Mouse (Mus musculus) intestine, embryonic 14.5 days (tissue): ENCODE data around the gene Slco4a1. TPM values are rescaled to one million over a fixed set of nuclear protein-coding genes. Genes with fewer than 3 reads are reported as not detected.

ENCODE experiments used
- ATAC-seq: fragments of 200-750 bp; cut with Nextera tagmentation; replicated peaks from 2 replicates; pipeline ENCODE4 v1.8.0; 2017; ENCODE audit warnings: low read depth, moderate number of reproducible peaks, moderate TSS enrichment, moderate library complexity; ENCODE audit not compliant: low FRiP score, low TSS enrichment
- DNase-seq: peaks from one replicate; pipeline ENCODE4 v3.0.0-alpha.2; 2018; ENCODE audit warnings: low spot score
- H3K27ac ChIP-seq: fragments of 300-500 bp; sonication (generic); 2 replicates; pipeline ENCODE4 v1.5.1; 2014; ENCODE audit warnings: low read depth, mild to moderate bottlenecking, control low read depth
- H3K27me3 ChIP-seq: fragments of 300-500 bp; sonication (generic); replicated peaks from 2 replicates; pipeline ENCODE4 v1.6.1; 2014; ENCODE audit warnings: low read length, control low read depth; ENCODE audit not compliant: control insufficient read depth, insufficient read depth
- H3K36me3 ChIP-seq: fragments of 300-500 bp; sonication (generic); 2 replicates; pipeline ENCODE4 v1.6.1; 2014; ENCODE audit warnings: low read length, control low read depth; ENCODE audit not compliant: control insufficient read depth, insufficient read depth
- H3K4me1 ChIP-seq: fragments of 300-500 bp; sonication (generic); replicated peaks from 2 replicates; pipeline ENCODE4 v1.6.1; 2014; ENCODE audit warnings: low read length, control low read depth, mixed read lengths; ENCODE audit not compliant: control insufficient read depth, insufficient read depth
- H3K4me2 ChIP-seq: fragments of 300-500 bp; sonication (generic); 2 replicates; pipeline ENCODE4 v1.6.1; 2014; ENCODE audit warnings: low read length
- H3K4me3 ChIP-seq: fragments of 300-500 bp; sonication (generic); 2 replicates; pipeline ENCODE4 v1.5.1; 2014; ENCODE audit warnings: low read depth, low read length, control low read depth, mixed read lengths
- H3K9ac ChIP-seq: fragments of 300-500 bp; sonication (generic); 2 replicates; pipeline ENCODE4 v1.6.1; 2014; ENCODE audit warnings: mild to moderate bottlenecking, low read length
- H3K9me3 ChIP-seq: fragments of 300-500 bp; sonication (generic); 2 replicates; pipeline ENCODE4 v1.6.1; 2016; ENCODE audit warnings: low read length, control low read depth; ENCODE audit not compliant: control insufficient read depth
- WGBS: fragments of 180-500 bp; shearing (Covaris S2); extraction: QIAGEN DNeasy Blood & Tissue Kit; methylation state at CpG from one replicate; pipeline ENCODE4 v1.1.7; 2014; 5-methylcytosine and 5-hydroxymethylcytosine counted together
- polyA plus RNA-seq: library from polyadenylated mRNA; unstranded; fragments of >200 nt; fragmentation: Nextera tagmentation; extraction: Ambion mirVana; gene quantifications from 2 replicates; pipeline ENCODE4 v1.2.1, GENCODE M21; 2014

Slco4a1 gene
- polyA plus RNA-seq, 1 experiment from 2014 or later: 2.3 TPM

- no peaks in the 10 kb centered on the region for H3K4me1 ChIP-seq
- no peak overlapping the region for H3K4me3 ChIP-seq
- ATAC-seq (no peak), DNase-seq (no peak)
- 94% methylated on average over 3 of the region's 3 CpGs for WGBS
- no peak overlapping the region for H3K27ac ChIP-seq
- H3K9me3 ChIP-seq: no peaks in the 10 kb centered on the region
- H3K36me3 ChIP-seq: no peaks in the 10 kb centered on the region
- no peak overlapping the region for H3K9ac ChIP-seq
- no peak overlapping the region for H3K4me2 ChIP-seq
- H3K27me3 ChIP-seq: no peaks in the 10 kb centered on the region; the same call in 1 of the 2 replicates
Measured at GRCm38 (mm10) chr2:180474864-180475263, 18.8 kb downstream of the Slco4a1 start.

GRCm38 (mm10) chr2:180482274-180482673, 26.2 kb downstream of the Slco4a1 start:
- 14% methylated on average over 16 of the region's 16 CpGs for WGBS
- H3K9ac ChIP-seq: no peak overlapping the region
- H3K27me3 ChIP-seq: no peaks in the 10 kb centered on the region; the same call in none of the 2 replicates
- H3K36me3 ChIP-seq: no peaks in the 10 kb centered on the region
- DNase-seq (no peak), ATAC-seq (no peak)
- H3K4me2 ChIP-seq: no peak overlapping the region
- no peaks in the 10 kb centered on the region for H3K9me3 ChIP-seq
- H3K27ac ChIP-seq: no peak overlapping the region
- H3K4me1 ChIP-seq: no peaks in the 10 kb centered on the region
- H3K4me3 ChIP-seq: no peak overlapping the region

GRCm38 (mm10) chr2:180484882-180485281, 28.8 kb downstream of the Slco4a1 start:
- Histone ChIP-seq H3K4me1 (no peaks in the 10 kb centered on the region), H3K36me3 (no peaks in the 10 kb centered on the region), H3K9ac (no peak overlapping the region), H3K4me2 (no peak overlapping the region), H3K4me3 (no peak overlapping the region), H3K27me3 (peaks cover 7% of the 10 kb centered on the region), H3K9me3 (no peaks in the 10 kb centered on the region), H3K27ac (no peak overlapping the region)
- 56% methylated on average over 4 of the region's 4 CpGs for WGBS
- DNase-seq (no peak), ATAC-seq (no peak)

- H3K4me3 ChIP-seq: no peak overlapping the region
- H3K36me3 ChIP-seq: no peaks in the 10 kb centered on the region
- DNase-seq (no peak), ATAC-seq (no peak)
- no peak overlapping the region for H3K27ac ChIP-seq
- H3K9me3 ChIP-seq: no peaks in the 10 kb centered on the region
- H3K9ac ChIP-seq: no peak overlapping the region
- H3K27me3 ChIP-seq: peaks cover 7% of the 10 kb centered on the region
- 66% methylated on average over 3 of the region's 3 CpGs for WGBS
- H3K4me2 ChIP-seq: no peak overlapping the region
- no peaks in the 10 kb centered on the region for H3K4me1 ChIP-seq
Measured at GRCm38 (mm10) chr2:180485306-180485705, 29.3 kb downstream of the Slco4a1 start.

GRCm38 (mm10) chr2:180488210-180488751, 32.2 kb downstream of the Slco4a1 start:
- no peak for ATAC-seq

GRCm38 (mm10) chr2:180495906-180496305, 39.9 kb downstream of the Slco4a1 start:
- no peak overlapping the region for H3K4me2 ChIP-seq

More at GRCm38 (mm10) chr2:180488210-180488751, 32.2 kb downstream of the Slco4a1 start:
- H3K4me3 ChIP-seq: no peak overlapping the region
- H3K36me3 ChIP-seq: no peaks in the 10 kb centered on the region
- H3K27me3 ChIP-seq: 0 out of 2 replicates have a peak, but pooled peaks cover 7% of the 10 kb centered on the region
- DNase-seq: no peak
- no peaks in the 10 kb centered on the region for H3K9me3 ChIP-seq
- no peaks in the 10 kb centered on the region for H3K4me1 ChIP-seq
- WGBS: 23% methylated on average over 17 of the region's 17 CpGs
- peak overlapping the region; percentile 26 for H3K4me2 ChIP-seq
- no peak overlapping the region for H3K9ac ChIP-seq
- H3K27ac ChIP-seq: no peak overlapping the region

GRCm38 (mm10) chr2:180499741-180500140, 43.7 kb downstream of the Slco4a1 start, which contains the start of gene Ntsr1:
Gene Ntsr1, plus strand, starts transcription at chr2:180499976.
- ATAC-seq: no peak; the same call in 1 of the 2 replicates
- peak; percentile 69 for DNase-seq
- Histone ChIP-seq H3K9ac (peak within 1 kb of the TSS; percentile 55), H3K4me3 (peak within 1 kb of the TSS; percentile 39), H3K27me3 (peaks cover 22% of the 10 kb centered on the region), H3K4me1 (peaks cover 38% of the 10 kb centered on the region), H3K4me2 (peak within 1 kb of the TSS; percentile 73), H3K27ac (peak within 1 kb of the TSS; percentile 85), H3K36me3 (no peaks in the 10 kb centered on the region), H3K9me3 (no peaks in the 10 kb centered on the region)
- under 1% methylated on average over 30 of the region's 30 CpGs for WGBS

More at GRCm38 (mm10) chr2:180495906-180496305, 39.9 kb downstream of the Slco4a1 start:
- 61% methylated on average over 8 of the region's 8 CpGs for WGBS
- ATAC-seq (no peak), DNase-seq (no peak)
- Histone ChIP-seq H3K27me3 (peaks cover 20% of the 10 kb centered on the region), H3K27ac (no peak overlapping the region), H3K4me3 (no peak overlapping the region), H3K36me3 (no peaks in the 10 kb centered on the region), H3K9me3 (no peaks in the 10 kb centered on the region), H3K9ac (no peak overlapping the region), H3K4me1 (peaks cover 9% of the 10 kb centered on the region)

GRCm38 (mm10) chr2:180500726-180501125, 44.7 kb downstream of the Slco4a1 start:
- H3K27me3 ChIP-seq: peaks cover 22% of the 10 kb centered on the region
- H3K9ac ChIP-seq: peak overlapping the region; percentile 55; the same call in 1 of the 2 replicates
- no peak for DNase-seq
- no peaks in the 10 kb centered on the region for H3K9me3 ChIP-seq
- ATAC-seq: no peak
- H3K4me3 ChIP-seq: peak overlapping the region; percentile 39
- H3K4me1 ChIP-seq: peaks cover 38% of the 10 kb centered on the region
- H3K27ac ChIP-seq: peak overlapping the region; percentile 85
- peak overlapping the region; percentile 73 for H3K4me2 ChIP-seq
- no peaks in the 10 kb centered on the region for H3K36me3 ChIP-seq
- 28% methylated on average over 13 of the region's 13 CpGs for WGBS
